27 mouse cellular contexts compared by ENCODE assay signal in the genomic region with DNA sequence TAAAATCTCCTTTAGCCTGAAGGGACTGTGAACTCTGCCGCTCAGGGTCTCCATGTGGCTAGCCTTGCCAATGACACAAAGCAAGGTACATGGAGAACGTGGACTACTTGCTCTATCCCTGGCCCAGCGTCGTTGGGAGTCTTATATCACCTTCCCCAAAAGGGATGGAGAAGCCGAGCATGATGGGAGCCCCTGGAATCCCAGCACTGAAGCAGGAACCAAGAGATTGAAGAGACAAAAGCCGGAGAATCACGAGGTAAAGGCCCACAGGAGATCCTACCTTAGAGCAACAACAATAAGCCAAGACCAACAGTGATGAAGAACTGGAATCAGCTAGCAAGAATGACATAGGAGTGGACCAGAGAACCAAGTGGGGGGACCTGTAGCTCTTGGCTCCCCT.
DNase-seq lines count a peak whose midpoint lies in the region; ATAC-seq and TF ChIP-seq lines count a peak whose summit lies in the region.
"Had no signal": no experiment of that assay in that cellular context is flagged by ENCODE, and none has a peak within 500 bp of the region (broad histone marks: within the 10 kb centered on the region; RNA-seq: fewer than 3 reads in every experiment).

No protein-coding gene starts in this region.

- in situ Hi-C loops in ES-E14 (cut with MboI; ENCODE audit: low sequenced_read_pairs in 2 of 2, unreplicated experiment in 2 of 2) = no loop called here

- H3K4me2 ChIP-seq in hindbrain, embryonic 16.5 days (ENCODE audit: low read length) = no peak overlapping the region
- H3K4me2 ChIP-seq: embryonic facial prominence, embryonic 12.5 days; embryonic facial prominence, embryonic 15.5 days; heart, embryonic 11.5 days; hindbrain, embryonic 13.5 days had no signal

- H3K9ac ChIP-seq in ES-E14 (ENCODE audit: insufficient read depth, low read depth, low read length, poor library complexity, severe bottlenecking) = no peak overlapping the region; the same call in 1 of the 2 replicates
- H3K9ac ChIP-seq in hindbrain, embryonic 16.5 days (ENCODE audit: low read depth, low read length) = no peak overlapping the region
- H3K9ac ChIP-seq: embryonic facial prominence, embryonic 12.5 days; embryonic facial prominence, embryonic 15.5 days; forebrain, postnatal 0 days; hindbrain, embryonic 13.5 days had no signal

- no peaks in the 10 kb centered on the region for H3K9me3 ChIP-seq in E14TG2a.4 (ENCODE audit: low read length)
- no peaks in the 10 kb centered on the region for H3K9me3 ChIP-seq in ES-E14 (ENCODE audit: control insufficient read depth, insufficient read depth, low read depth, low read length)
- no peaks in the 10 kb centered on the region for H3K9me3 ChIP-seq in hindbrain, embryonic 16.5 days (ENCODE audit: control insufficient read depth, low read length)
- H3K9me3 ChIP-seq: embryonic facial prominence, embryonic 12.5 days; embryonic facial prominence, embryonic 15.5 days; hindbrain, embryonic 10.5 days; hindbrain, embryonic 13.5 days had no signal

- no peaks in the 10 kb centered on the region for H3K27me3 ChIP-seq in E14TG2a.4 (ENCODE audit: insufficient read depth, low read length)
- H3K27me3 ChIP-seq in hindbrain, embryonic 16.5 days (replicated peaks; ENCODE audit: control insufficient read depth, insufficient read depth, low read length) = no peaks in the 10 kb centered on the region
- H3K27me3 ChIP-seq: embryonic facial prominence, embryonic 12.5 days; embryonic facial prominence, embryonic 15.5 days; hindbrain, embryonic 13.5 days; Patski had no signal

- peak; percentile 2 for DNase-seq in gastrocnemius, postnatal 25 days
- DNase-seq in gastrocnemius, postnatal 4 days (ENCODE audit: low spot score in 2 of 2) = no peak
- no peak for DNase-seq in ES-E14 (ENCODE audit: low read depth, low spot score)
- DNase-seq in thymus, postnatal 36 days = no peak
- DNase-seq: adrenal gland, postnatal 14 days; cerebellum, adult 11 months; cerebellum, adult 2 months; cerebellum, adult 9-11 months; cerebellum, postnatal 25 days; forebrain, postnatal 0 days; gastrocnemius, adult 2 months; gastrocnemius, postnatal 14 days; kidney, adult 18-20 months had no signal

- H3K4me3 ChIP-seq in E14TG2a.4 (replicated peaks; ENCODE audit: low read length) (peak overlapping the region; percentile 54), ES-E14 (ENCODE audit: insufficient read depth in 1 of 2, low read depth in 1 of 2, low read length in 2 of 2, poor library complexity in 1 of 2, severe bottlenecking in 1 of 2) (no peak overlapping the region)
- no peak overlapping the region for H3K4me3 ChIP-seq in hindbrain, embryonic 16.5 days (ENCODE audit: low read length)
- H3K4me3 ChIP-seq: embryonic facial prominence, embryonic 12.5 days; embryonic facial prominence, embryonic 15.5 days; gastrocnemius, adult 2 months; hindbrain, embryonic 10.5 days; hindbrain, embryonic 13.5 days had no signal

- no peaks in the 10 kb centered on the region for H3K36me3 ChIP-seq in E14TG2a.4 (ENCODE audit: insufficient read depth, low read length)
- no peaks in the 10 kb centered on the region for H3K36me3 ChIP-seq in ES-E14 (ENCODE audit: control insufficient read depth, insufficient read depth, low read length, poor library complexity, severe bottlenecking)
- H3K36me3 ChIP-seq in hindbrain, embryonic 16.5 days (ENCODE audit: control insufficient read depth, insufficient read depth, low read length) = no peaks in the 10 kb centered on the region
- H3K36me3 ChIP-seq: embryonic facial prominence, embryonic 12.5 days; embryonic facial prominence, embryonic 15.5 days; G1E; hindbrain, embryonic 10.5 days; hindbrain, embryonic 13.5 days had no signal

- H3K27ac ChIP-seq in ES-E14 (ENCODE audit: insufficient read depth, low read depth, low read length, poor library complexity, severe bottlenecking) = peak overlapping the region; percentile 74
- no peak overlapping the region for H3K27ac ChIP-seq in hindbrain, embryonic 16.5 days (ENCODE audit: low read depth, low read length)
- H3K27ac ChIP-seq: embryonic facial prominence, embryonic 12.5 days; embryonic facial prominence, embryonic 15.5 days; gastrocnemius, adult 2 months; hindbrain, embryonic 10.5 days; hindbrain, embryonic 13.5 days; hindbrain, postnatal 0 days had no signal

- no peak for TF ChIP-seq CTCF in E14TG2a.4 (conservative IDR thresholded peaks at IDR 0.05; ENCODE audit: low read length)

- H3K4me1 ChIP-seq in E14TG2a.4 (replicated peaks; ENCODE audit: low read depth, low read length) (peaks cover 50% of the 10 kb centered on the region), ES-E14 (ENCODE audit: control insufficient read depth in 2 of 2, insufficient read depth in 2 of 2, low read length in 2 of 2, poor library complexity in 1 of 2) (peaks cover 4 to 6% of the 10 kb centered on the region in 2 experiments; a peak in 3 of 4 replicates)
- no peaks in the 10 kb centered on the region for H3K4me1 ChIP-seq in hindbrain, embryonic 16.5 days (ENCODE audit: control insufficient read depth, insufficient read depth, low read depth, low read length)
- H3K4me1 ChIP-seq: embryonic facial prominence, embryonic 12.5 days; embryonic facial prominence, embryonic 15.5 days; hindbrain, embryonic 10.5 days; hindbrain, embryonic 13.5 days had no signal

- ATAC-seq in hindbrain, embryonic 16.5 days = no peak
- ATAC-seq: activated CD4-positive, CD25-positive, alpha-beta regulatory T cell, adult 4 months; forebrain, embryonic 14.5 days; forebrain, postnatal 0 days; hindbrain, postnatal 0 days; inflammation-experienced regulatory T-cells, adult 6 months; intestine, embryonic 16.5 days; Patski had no signal

- WGBS in hindbrain, embryonic 16.5 days = 92% methylated on average over 7 of the region's 7 CpGs

TF ChIP-seq in ES-E14, 5 proteins besides CTCF, POLR2A, EP300 and RAD21:
- TF ChIP-seq ZNF384 (IDR thresholded peaks at IDR 0.05; ENCODE audit: low read depth, low read length) (no peak), HCFC1 (IDR thresholded peaks at IDR 0.05; ENCODE audit: borderline replicate concordance, insufficient read depth, low read length) (no peak), MAFK (IDR thresholded peaks at IDR 0.05; ENCODE audit: insufficient read depth, low read depth, low read length) (no peak)
